Mouse (Mus musculus): ENCODE measurements around the gene Uhrf2.

Gene Uhrf2

GRCm38 (mm10) chr19:30124999-30125669 is 94.8 kb downstream of the Uhrf2 start:
- DNase-seq (ENCODE audit: low spot score): peak; percentile 44

DNA sequence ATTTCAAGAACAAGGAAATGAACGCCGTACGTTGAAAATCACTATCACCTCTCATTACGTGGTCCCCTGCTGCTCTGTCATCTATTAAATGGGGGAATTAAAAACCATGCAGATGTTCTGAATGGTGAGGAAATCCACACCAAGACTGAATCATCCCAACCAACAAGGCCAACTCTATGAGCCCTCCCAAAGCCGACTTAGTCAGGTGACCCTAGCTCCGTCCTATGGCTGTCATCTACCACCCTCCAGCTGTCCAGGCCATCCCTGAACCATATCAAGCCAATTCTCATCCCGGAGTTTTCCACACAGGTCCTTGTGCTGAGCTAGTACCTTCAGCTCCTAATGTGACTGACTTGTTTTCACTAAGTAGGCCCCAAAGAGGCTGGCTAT is 95.4 kb downstream of the Uhrf2 start:
- no peak for DNase-seq (ENCODE audit: low spot score)

GRCm38 (mm10) chr19:30128177-30128576 is 97.9 kb downstream of the Uhrf2 start:
- DNase-seq (ENCODE audit: low spot score): peak; percentile 71

- peak; percentile 42 for DNase-seq (ENCODE audit: low spot score)
These were observed 106.0 kb downstream of the Uhrf2 start for GRCm38 (mm10) chr19:30136308-30136707.
